Mouse (Mus musculus): ENCODE measurements around the gene Grn. TPM values are rescaled to one million over a fixed set of nuclear protein-coding genes. Genes with fewer than 3 reads are reported as not detected.

The Grn gene
- polyA plus RNA-seq, 1 experiment from 2014 or later = 75.8 TPM

- Histone ChIP-seq H3K4me1 (ENCODE audit: control insufficient read depth, insufficient read depth, low read length) (peaks cover 35% of the 10 kb centered on the region), H3K4me3 (ENCODE audit: low read depth, low read length) (no peak overlapping the region), H3K36me3 (ENCODE audit: control insufficient read depth, insufficient read depth, low read length) (peaks cover 23% of the 10 kb centered on the region), H3K9ac (ENCODE audit: low read depth, low read length) (no peak overlapping the region), H3K27ac (ENCODE audit: low read length) (no peak overlapping the region), H3K27me3 (ENCODE audit: control insufficient read depth, insufficient read depth, low read depth, low read length) (no peaks in the 10 kb centered on the region), H3K9me3 (replicated peaks; ENCODE audit: control insufficient read depth, low read length, poor library complexity, severe bottlenecking) (no peaks in the 10 kb centered on the region), H3K4me2 (ENCODE audit: low read length) (no peak overlapping the region)
- 25% methylated on average over 14 of the region's 15 CpGs for WGBS
- no peak for ATAC-seq
Observed at GRCm38 (mm10) chr11:102399107-102399506, 31.0 kb upstream of the Grn start.

DNA sequence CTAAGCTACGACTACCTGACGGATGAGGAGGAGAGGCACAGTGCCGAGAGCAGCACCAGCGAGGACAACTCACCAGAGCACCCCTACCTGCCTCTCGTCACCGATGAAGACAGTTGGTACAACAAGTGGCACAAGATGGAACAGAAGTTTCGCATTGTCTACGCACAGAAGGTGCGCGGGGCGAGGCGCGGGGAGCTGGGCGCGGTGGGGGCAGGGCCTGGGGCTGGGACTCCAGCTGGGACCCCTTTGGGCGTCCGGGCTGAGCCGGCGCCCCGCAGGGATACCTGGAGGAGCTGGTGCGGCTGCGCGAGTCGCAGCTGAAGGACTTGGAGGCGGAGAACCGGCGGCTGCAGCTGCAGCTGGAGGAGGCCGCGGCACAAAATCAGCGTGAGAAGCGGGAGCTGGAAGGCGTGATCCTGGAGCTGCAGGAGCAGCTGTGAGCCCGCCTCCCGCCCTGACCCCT, 30.5 kb upstream of the Grn start:
- no peak for ATAC-seq
- H3K4me1 ChIP-seq (ENCODE audit: control insufficient read depth, insufficient read depth, low read length) = peaks cover 34% of the 10 kb centered on the region
- no peaks in the 10 kb centered on the region for H3K9me3 ChIP-seq (replicated peaks; ENCODE audit: control insufficient read depth, low read length, poor library complexity, severe bottlenecking)
- H3K27me3 ChIP-seq (ENCODE audit: control insufficient read depth, insufficient read depth, low read depth, low read length) = no peaks in the 10 kb centered on the region
- no peak overlapping the region for H3K4me2 ChIP-seq (ENCODE audit: low read length)
- H3K27ac ChIP-seq (ENCODE audit: low read length) = no peak overlapping the region
- 7% methylated on average over 34 of the region's 34 CpGs for WGBS
- H3K9ac ChIP-seq (ENCODE audit: low read depth, low read length) = no peak overlapping the region
- H3K36me3 ChIP-seq (ENCODE audit: control insufficient read depth, insufficient read depth, low read length) = peaks cover 27% of the 10 kb centered on the region
- H3K4me3 ChIP-seq (ENCODE audit: low read depth, low read length) = no peak overlapping the region

GRCm38 (mm10) chr11:102400513-102401084, 29.5 kb upstream of the Grn start:
- 33% methylated on average over 12 of the region's 12 CpGs for WGBS
- Histone ChIP-seq H3K27ac (ENCODE audit: low read length) (no peak overlapping the region), H3K4me1 (ENCODE audit: control insufficient read depth, insufficient read depth, low read length) (peaks cover 34% of the 10 kb centered on the region), H3K9ac (ENCODE audit: low read depth, low read length) (no peak overlapping the region), H3K9me3 (replicated peaks; ENCODE audit: control insufficient read depth, low read length, poor library complexity, severe bottlenecking) (no peaks in the 10 kb centered on the region), H3K4me3 (ENCODE audit: low read depth, low read length) (no peak overlapping the region), H3K36me3 (ENCODE audit: control insufficient read depth, insufficient read depth, low read length) (peaks cover 30% of the 10 kb centered on the region), H3K4me2 (ENCODE audit: low read length) (no peak overlapping the region), H3K27me3 (ENCODE audit: control insufficient read depth, insufficient read depth, low read depth, low read length) (no peaks in the 10 kb centered on the region)
- ATAC-seq = no peak

GRCm38 (mm10) chr11:102401898-102402500, 28.1 kb upstream of the Grn start:
- ATAC-seq = no peak
- H3K9me3 ChIP-seq (replicated peaks; ENCODE audit: control insufficient read depth, low read length, poor library complexity, severe bottlenecking) = no peaks in the 10 kb centered on the region
- H3K36me3 ChIP-seq (ENCODE audit: control insufficient read depth, insufficient read depth, low read length) = peaks cover 30% of the 10 kb centered on the region
- 56% methylated on average over 12 of the region's 12 CpGs for WGBS
- no peak overlapping the region for H3K4me2 ChIP-seq (ENCODE audit: low read length)
- no peak overlapping the region for H3K9ac ChIP-seq (ENCODE audit: low read depth, low read length)
- no peak overlapping the region for H3K4me3 ChIP-seq (ENCODE audit: low read depth, low read length)
- H3K27ac ChIP-seq (ENCODE audit: low read length) = no peak overlapping the region
- H3K4me1 ChIP-seq (ENCODE audit: control insufficient read depth, insufficient read depth, low read length) = peaks cover 32% of the 10 kb centered on the region
- no peaks in the 10 kb centered on the region for H3K27me3 ChIP-seq (ENCODE audit: control insufficient read depth, insufficient read depth, low read depth, low read length)

DNA sequence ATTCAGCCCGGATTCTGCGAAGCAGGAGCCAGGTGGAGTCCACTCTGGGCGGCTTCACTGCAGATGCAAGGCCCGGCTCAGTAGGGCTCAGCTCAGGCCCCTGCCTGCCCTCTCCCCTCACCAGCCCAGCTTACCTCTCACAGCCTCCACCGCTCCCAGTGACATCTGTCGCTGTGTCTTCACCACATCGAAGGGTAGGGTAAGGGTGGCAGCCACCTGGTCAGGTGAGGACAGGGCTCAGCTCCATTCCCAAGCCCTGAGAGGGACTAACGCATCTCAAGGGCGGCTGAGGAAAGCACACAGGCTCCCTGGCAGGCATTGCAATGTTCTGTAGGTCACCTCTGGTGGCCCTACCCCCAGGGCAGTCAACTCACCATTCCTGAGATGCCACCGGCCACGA, 26.5 kb upstream of the Grn start:
- Histone ChIP-seq H3K9ac (ENCODE audit: low read depth, low read length) (no peak overlapping the region), H3K36me3 (ENCODE audit: control insufficient read depth, insufficient read depth, low read length) (peaks cover 30% of the 10 kb centered on the region), H3K27me3 (ENCODE audit: control insufficient read depth, insufficient read depth, low read depth, low read length) (no peaks in the 10 kb centered on the region), H3K4me1 (ENCODE audit: control insufficient read depth, insufficient read depth, low read length) (peaks cover 32% of the 10 kb centered on the region), H3K9me3 (replicated peaks; ENCODE audit: control insufficient read depth, low read length, poor library complexity, severe bottlenecking) (no peaks in the 10 kb centered on the region), H3K4me3 (ENCODE audit: low read depth, low read length) (no peak overlapping the region), H3K27ac (ENCODE audit: low read length) (no peak overlapping the region), H3K4me2 (ENCODE audit: low read length) (no peak overlapping the region)
- ATAC-seq = no peak
- WGBS = 95% methylated on average over 11 of the region's 11 CpGs

- Histone ChIP-seq H3K9ac (ENCODE audit: low read depth, low read length) (peak overlapping the region; percentile 34; the same call in 1 of the 2 replicates), H3K4me2 (ENCODE audit: low read length) (no peak overlapping the region), H3K9me3 (replicated peaks; ENCODE audit: control insufficient read depth, low read length, poor library complexity, severe bottlenecking) (no peaks in the 10 kb centered on the region), H3K4me3 (ENCODE audit: low read depth, low read length) (no peak overlapping the region), H3K27me3 (ENCODE audit: control insufficient read depth, insufficient read depth, low read depth, low read length) (no peaks in the 10 kb centered on the region), H3K4me1 (ENCODE audit: control insufficient read depth, insufficient read depth, low read length) (peaks cover 35% of the 10 kb centered on the region), H3K36me3 (ENCODE audit: control insufficient read depth, insufficient read depth, low read length) (peaks cover 27% of the 10 kb centered on the region), H3K27ac (ENCODE audit: low read length) (no peak overlapping the region)
- 86% methylated on average over 18 of the region's 18 CpGs for WGBS
- no peak for ATAC-seq
Observed at GRCm38 (mm10) chr11:102404161-102405010, 25.7 kb upstream of the Grn start.

- Histone ChIP-seq H3K4me1 (ENCODE audit: control insufficient read depth, insufficient read depth, low read length) (peaks cover 35% of the 10 kb centered on the region), H3K9ac (ENCODE audit: low read depth, low read length) (no peak overlapping the region), H3K36me3 (ENCODE audit: control insufficient read depth, insufficient read depth, low read length) (peaks cover 20% of the 10 kb centered on the region), H3K9me3 (replicated peaks; ENCODE audit: control insufficient read depth, low read length, poor library complexity, severe bottlenecking) (no peaks in the 10 kb centered on the region), H3K27me3 (ENCODE audit: control insufficient read depth, insufficient read depth, low read depth, low read length) (no peaks in the 10 kb centered on the region), H3K27ac (ENCODE audit: low read length) (no peak overlapping the region), H3K4me2 (ENCODE audit: low read length) (peak overlapping the region; percentile 91), H3K4me3 (ENCODE audit: low read depth, low read length) (peak overlapping the region; percentile 91; the same call in 1 of the 2 replicates)
- no peak for ATAC-seq
- 90% methylated on average over 11 of the region's 11 CpGs for WGBS
Observed at GRCm38 (mm10) chr11:102405544-102406285, 24.4 kb upstream of the Grn start.

- Histone ChIP-seq H3K9me3 (replicated peaks; ENCODE audit: control insufficient read depth, low read length, poor library complexity, severe bottlenecking) (no peaks in the 10 kb centered on the region), H3K4me1 (ENCODE audit: control insufficient read depth, insufficient read depth, low read length) (peaks cover 35% of the 10 kb centered on the region), H3K9ac (ENCODE audit: low read depth, low read length) (peak overlapping the region; percentile 90), H3K4me3 (ENCODE audit: low read depth, low read length) (peak overlapping the region; percentile 91), H3K27me3 (ENCODE audit: control insufficient read depth, insufficient read depth, low read depth, low read length) (no peaks in the 10 kb centered on the region), H3K36me3 (ENCODE audit: control insufficient read depth, insufficient read depth, low read length) (peaks cover 20% of the 10 kb centered on the region), H3K27ac (ENCODE audit: low read length) (peak overlapping the region; percentile 88; the same call in 1 of the 2 replicates), H3K4me2 (ENCODE audit: low read length) (peak overlapping the region; percentile 91)
- WGBS = 6% methylated on average over 3 of the region's 3 CpGs
- no peak for ATAC-seq
Observed at GRCm38 (mm10) chr11:102406401-102406800, 23.7 kb upstream of the Grn start.
